Mouse (Mus musculus) limb, embryonic 13.5 days (tissue): ENCODE results near the gene Frmd8. TPM values are rescaled to one million over a fixed set of nuclear protein-coding genes. Genes with fewer than 3 reads are reported as not detected.

Source experiments
- ATAC-seq: fragments of 200-750 bp; cut with Nextera tagmentation; 2 replicates; pipeline ENCODE4 v1.8.0; 2017; ENCODE audit warnings: low read depth, moderate number of reproducible peaks, moderate TSS enrichment; ENCODE audit not compliant: low FRiP score
- H3K27ac ChIP-seq: fragments of 300-500 bp; sonication (generic); 2 replicates; pipeline ENCODE4 v1.5.1; 2015; ENCODE audit warnings: inconsistent platforms, mild to moderate bottlenecking, moderate library complexity
- H3K27me3 ChIP-seq: fragments of 300-500 bp; sonication (generic); 2 replicates; pipeline ENCODE4 v1.6.1; 2015; ENCODE audit warnings: mild to moderate bottlenecking, inconsistent platforms
- H3K36me3 ChIP-seq: fragments of 300-500 bp; sonication (generic); 2 replicates; pipeline ENCODE4 v1.6.1; 2015; ENCODE audit warnings: inconsistent platforms, mild to moderate bottlenecking, moderate library complexity
- H3K4me1 ChIP-seq: fragments of 300-500 bp; sonication (generic); 2 replicates; pipeline ENCODE4 v1.6.1; 2015; ENCODE audit warnings: inconsistent platforms
- H3K4me2 ChIP-seq: fragments of 300-500 bp; sonication (generic); replicated peaks from 2 replicates; pipeline ENCODE4 v1.6.1; 2015; ENCODE audit warnings: inconsistent platforms, mild to moderate bottlenecking, moderate library complexity
- H3K4me3 ChIP-seq: fragments of 300-500 bp; sonication (generic); 2 replicates; pipeline ENCODE4 v1.5.1; 2015; ENCODE audit warnings: moderate library complexity, mild to moderate bottlenecking, inconsistent platforms
- H3K9ac ChIP-seq: fragments of 300-500 bp; sonication (generic); 2 replicates; pipeline ENCODE4 v1.6.1; 2015; ENCODE audit warnings: mild to moderate bottlenecking, inconsistent platforms
- H3K9me3 ChIP-seq: fragments of 300-500 bp; sonication (generic); 2 replicates; pipeline ENCODE4 v1.6.1; 2016; ENCODE audit warnings: inconsistent platforms
- WGBS: fragments of 180-500 bp; shearing (Covaris S2); methylation state at CpG from one replicate; pipeline ENCODE4 v1.1.7; 2015; 5-methylcytosine and 5-hydroxymethylcytosine counted together
- polyA plus RNA-seq: library from polyadenylated mRNA; unstranded; fragments of >200 nt; fragmentation: Nextera tagmentation; extraction: Ambion mirVana; gene quantifications from 2 replicates; pipeline ENCODE4 v1.2.1, GENCODE M21; 2015

Gene Frmd8
- polyA plus RNA-seq, 1 experiment from 2014 or later: 32.2 TPM

DNA sequence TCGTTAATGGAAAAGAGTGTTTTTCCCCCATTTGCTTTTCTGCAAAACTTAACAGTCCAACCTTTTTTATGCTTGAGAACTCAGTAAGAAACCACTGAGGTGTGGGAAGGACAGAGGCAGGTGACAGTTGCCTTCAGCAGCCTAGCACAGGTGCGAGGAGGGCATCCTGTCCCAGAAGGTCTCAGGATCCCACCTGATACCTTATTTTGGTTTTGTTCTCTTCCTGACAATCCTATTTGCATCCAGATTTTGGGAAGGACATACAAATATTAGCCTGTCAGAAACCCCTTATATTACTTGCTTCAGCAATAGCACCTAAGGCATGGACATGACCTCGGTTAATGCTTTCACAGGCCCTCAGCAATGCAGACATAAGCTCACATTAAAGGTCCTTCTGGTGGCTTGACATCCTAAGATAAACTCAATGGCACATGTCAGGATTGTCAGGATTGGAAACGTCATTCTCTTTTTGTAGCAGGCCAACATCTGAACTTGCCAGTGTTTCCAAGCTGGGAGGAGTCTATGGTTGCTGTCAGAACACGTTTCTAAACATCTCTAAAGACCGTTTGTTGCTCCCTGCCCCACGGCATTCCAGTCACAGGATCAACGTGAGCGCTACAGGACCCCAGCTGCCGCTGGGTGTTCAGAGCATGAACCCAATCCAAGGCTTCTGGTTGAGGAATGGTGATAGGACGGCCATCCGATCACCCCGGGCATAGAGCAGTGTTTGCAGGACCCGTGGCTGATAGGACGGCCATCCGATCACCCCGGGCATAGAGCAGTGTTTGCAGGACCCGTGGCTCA, 34.8 kb downstream of the Frmd8 start:
- no peak overlapping the region for H3K4me2 ChIP-seq

DNA sequence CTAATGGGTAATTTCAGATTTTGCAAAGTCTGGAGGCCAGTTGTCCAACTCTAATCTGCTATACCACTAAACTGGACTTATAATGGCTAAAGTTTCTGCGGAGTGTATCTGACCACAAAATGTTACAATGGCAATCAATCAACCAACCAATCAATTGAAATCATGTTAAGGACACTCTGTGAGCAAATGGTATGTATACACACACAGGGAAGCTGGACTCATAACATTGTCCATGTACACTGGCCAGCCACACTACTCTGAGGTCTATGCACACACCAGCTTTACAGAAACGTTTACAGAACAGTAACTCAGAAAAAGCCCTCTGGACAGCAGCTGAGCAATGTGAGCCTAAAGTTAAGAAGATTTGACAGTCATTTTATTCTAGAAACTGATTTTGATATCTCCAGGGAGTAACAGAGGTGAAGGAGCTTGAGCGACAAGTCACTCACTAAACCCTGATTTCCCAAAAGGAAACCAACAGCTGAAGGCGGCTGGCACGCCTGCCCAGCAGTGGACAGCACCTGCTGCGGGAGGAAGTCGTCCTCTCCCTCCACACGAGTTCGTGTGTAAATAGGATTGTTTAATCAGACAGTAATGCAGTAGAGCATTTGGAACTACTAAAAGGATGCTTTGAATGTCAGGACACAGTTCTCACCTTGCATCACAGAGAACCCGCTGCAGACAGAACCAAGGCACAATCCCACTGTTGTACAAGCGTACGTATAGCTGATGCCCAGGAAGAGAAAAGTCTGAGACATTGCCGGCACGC, 35.6 kb downstream of the Frmd8 start:
- H3K27ac ChIP-seq: no peak overlapping the region
- WGBS: 75% methylated on average over 14 of the region's 14 CpGs

More for the DNA sequence above, 34.8 kb downstream of the Frmd8 start:
- Histone ChIP-seq H3K36me3 (no peaks in the 10 kb centered on the region), H3K4me3 (no peak overlapping the region), H3K9me3 (no peaks in the 10 kb centered on the region), H3K27me3 (no peaks in the 10 kb centered on the region), H3K4me1 (peaks cover 52% of the 10 kb centered on the region), H3K9ac (no peak overlapping the region), H3K27ac (no peak overlapping the region)
- ATAC-seq: no peak
- 73% methylated on average over 18 of the region's 18 CpGs for WGBS

DNA sequence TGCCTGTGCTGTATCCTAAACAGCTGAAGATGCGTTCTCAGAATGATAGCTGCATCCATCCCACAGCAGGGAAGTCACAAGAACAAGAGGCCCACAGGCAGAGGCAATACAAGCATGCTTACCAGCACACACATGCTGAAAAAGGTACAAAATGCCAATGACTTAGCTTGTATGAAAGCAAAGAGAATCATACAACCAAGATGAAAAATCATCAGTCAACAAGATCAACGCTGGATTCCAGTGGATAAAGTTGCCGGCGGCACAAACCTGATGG, 36.2 kb downstream of the Frmd8 start:
- H3K27me3 ChIP-seq: no peaks in the 10 kb centered on the region
- WGBS: 88% methylated on average over 4 of the region's 4 CpGs

More for the DNA sequence above, 35.6 kb downstream of the Frmd8 start:
- H3K9me3 ChIP-seq: no peaks in the 10 kb centered on the region
- no peak overlapping the region for H3K4me2 ChIP-seq
- H3K4me3 ChIP-seq: no peak overlapping the region
- no peak for ATAC-seq
- peaks cover 44% of the 10 kb centered on the region for H3K4me1 ChIP-seq
- no peaks in the 10 kb centered on the region for H3K36me3 ChIP-seq
- no peak overlapping the region for H3K9ac ChIP-seq
- H3K27me3 ChIP-seq: no peaks in the 10 kb centered on the region

DNA sequence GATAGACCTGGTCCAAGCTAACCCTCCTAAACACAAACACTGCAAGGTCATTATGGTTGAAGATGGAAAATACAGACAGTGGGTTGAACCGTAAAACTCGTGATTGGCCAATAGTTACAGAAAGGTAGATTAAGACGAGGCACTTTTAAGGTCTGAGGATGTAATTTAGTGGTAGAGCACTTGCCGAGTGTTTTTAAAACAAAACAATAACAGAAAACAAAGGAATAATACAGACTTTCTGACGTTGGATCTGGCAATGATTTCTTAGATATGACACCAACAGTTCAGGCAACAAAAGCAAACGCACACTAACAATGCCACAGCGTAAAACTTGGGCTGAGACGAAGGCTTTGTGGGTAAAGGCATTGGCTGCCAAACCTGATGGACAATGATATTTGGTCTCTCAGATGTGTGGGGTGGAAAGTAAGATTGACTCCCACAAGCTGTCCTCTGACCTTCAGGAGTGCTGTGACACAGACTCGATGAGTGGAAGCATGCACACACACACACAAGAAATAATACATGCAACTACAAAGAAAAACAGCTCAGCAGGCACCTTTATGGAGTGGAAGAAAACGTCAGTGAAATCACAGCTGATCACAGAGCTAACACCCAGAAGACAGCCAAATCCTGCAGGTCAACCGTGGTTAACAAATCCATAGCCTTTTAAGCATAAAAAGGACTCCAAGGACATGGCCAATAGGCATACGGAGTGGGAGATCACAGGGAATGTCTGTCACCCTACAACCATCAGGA, 36.8 kb downstream of the Frmd8 start:
- H3K9ac ChIP-seq: no peak overlapping the region
- no peaks in the 10 kb centered on the region for H3K9me3 ChIP-seq
- no peak overlapping the region for H3K4me2 ChIP-seq
- H3K27me3 ChIP-seq: no peaks in the 10 kb centered on the region
- no peak overlapping the region for H3K27ac ChIP-seq
- H3K4me3 ChIP-seq: no peak overlapping the region
- no peak for ATAC-seq
- WGBS: 82% methylated on average over 12 of the region's 12 CpGs
- H3K36me3 ChIP-seq: no peaks in the 10 kb centered on the region
- H3K4me1 ChIP-seq: peaks cover 32% of the 10 kb centered on the region

More for the DNA sequence above, 36.2 kb downstream of the Frmd8 start:
- no peak overlapping the region for H3K4me2 ChIP-seq
- no peak overlapping the region for H3K27ac ChIP-seq
- no peak for ATAC-seq
- H3K36me3 ChIP-seq: no peaks in the 10 kb centered on the region
- H3K9ac ChIP-seq: no peak overlapping the region
- H3K9me3 ChIP-seq: no peaks in the 10 kb centered on the region
- no peak overlapping the region for H3K4me3 ChIP-seq
- H3K4me1 ChIP-seq: peaks cover 37% of the 10 kb centered on the region

DNA sequence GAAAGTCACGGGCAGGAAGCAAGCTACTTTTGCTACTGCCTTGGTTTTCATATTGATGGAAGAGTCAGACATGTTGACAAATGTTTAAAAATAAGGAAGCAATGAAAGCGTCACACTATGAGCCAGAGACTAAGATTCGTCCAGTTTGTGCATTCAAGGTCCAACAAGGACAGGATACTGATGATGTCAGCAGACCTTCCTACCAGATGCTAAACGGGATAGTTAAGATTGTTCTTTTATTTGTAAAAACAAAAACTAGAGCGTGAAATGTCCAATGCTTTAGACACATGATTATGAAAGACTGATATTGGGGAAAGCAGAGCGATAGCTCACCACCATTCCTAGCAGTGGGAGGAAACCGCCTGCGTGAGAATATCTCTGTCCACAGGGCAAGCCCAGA, 37.5 kb downstream of the Frmd8 start:
- Histone ChIP-seq H3K9ac (no peak overlapping the region), H3K4me3 (no peak overlapping the region), H3K4me1 (peaks cover 25% of the 10 kb centered on the region), H3K9me3 (no peaks in the 10 kb centered on the region), H3K27me3 (no peaks in the 10 kb centered on the region), H3K36me3 (no peaks in the 10 kb centered on the region), H3K27ac (no peak overlapping the region), H3K4me2 (no peak overlapping the region)
- 84% methylated on average over 8 of the region's 8 CpGs for WGBS
- ATAC-seq: no peak

DNA sequence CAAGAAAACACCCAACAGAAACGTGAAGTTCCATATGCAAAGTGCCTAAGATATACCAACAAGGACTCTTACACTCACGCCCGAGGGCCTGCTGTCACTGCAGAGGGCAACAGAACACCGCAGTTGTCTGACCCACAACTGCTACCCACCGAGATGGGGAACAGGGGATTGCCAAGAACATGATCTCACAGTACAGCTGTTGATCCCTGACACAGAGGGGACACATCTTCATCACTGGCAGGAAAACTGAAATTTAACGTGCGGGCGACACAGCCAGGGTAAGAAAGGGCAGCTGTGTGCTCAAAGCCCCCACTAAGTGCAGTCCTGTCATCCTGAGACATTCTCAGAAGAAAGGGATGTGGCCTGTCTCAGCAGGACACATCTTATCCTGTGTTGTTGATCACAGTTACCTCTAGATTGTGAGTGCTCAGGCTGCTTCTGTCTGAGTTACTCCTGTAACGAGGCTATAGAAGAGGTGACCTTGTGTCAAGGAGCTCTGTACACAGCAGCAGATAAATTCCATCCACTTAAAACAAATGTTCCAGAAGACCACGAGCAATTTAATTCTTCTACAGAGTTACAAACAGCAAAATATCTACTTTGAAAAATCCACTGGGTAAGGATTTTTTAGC, 38.0 kb downstream of the Frmd8 start:
- H3K9ac ChIP-seq: no peak overlapping the region
- H3K4me1 ChIP-seq: peaks cover 19% of the 10 kb centered on the region
- no peak overlapping the region for H3K4me2 ChIP-seq
- WGBS: 72% methylated on average over 10 of the region's 10 CpGs
- H3K9me3 ChIP-seq: no peaks in the 10 kb centered on the region
- no peak overlapping the region for H3K27ac ChIP-seq
- no peaks in the 10 kb centered on the region for H3K36me3 ChIP-seq
- no peak overlapping the region for H3K4me3 ChIP-seq
- H3K27me3 ChIP-seq: no peaks in the 10 kb centered on the region
- no peak for ATAC-seq

DNA sequence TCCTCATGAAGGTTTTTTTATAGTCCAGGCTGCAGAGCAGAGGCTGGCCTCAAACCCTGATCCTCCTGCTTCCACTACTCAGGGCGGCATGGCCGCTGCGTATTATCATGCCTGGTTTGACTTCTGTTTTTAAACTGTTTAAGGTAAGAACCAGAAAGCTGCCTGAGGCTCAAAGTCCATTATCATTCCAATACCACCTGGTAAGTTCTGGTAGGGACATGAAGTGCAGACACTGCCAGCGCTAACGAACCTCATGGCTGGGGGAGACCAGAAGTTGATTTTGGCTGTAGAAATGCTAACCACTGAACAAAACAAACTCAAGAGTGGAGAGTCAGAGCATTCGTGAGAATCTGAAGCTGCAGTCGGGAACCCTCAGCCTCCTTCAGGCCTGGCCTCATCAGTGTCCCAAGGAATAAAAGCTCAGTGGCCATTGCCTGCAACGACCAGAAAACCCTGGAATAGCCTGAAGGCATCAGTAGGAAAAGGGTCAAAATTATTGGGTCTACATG, 39.1 kb downstream of the Frmd8 start:
- ATAC-seq: no peak
- Histone ChIP-seq H3K4me3 (no peak overlapping the region), H3K36me3 (no peaks in the 10 kb centered on the region), H3K27me3 (no peaks in the 10 kb centered on the region), H3K27ac (no peak overlapping the region), H3K4me2 (no peak overlapping the region), H3K4me1 (peaks cover 10% of the 10 kb centered on the region), H3K9ac (no peak overlapping the region), H3K9me3 (no peaks in the 10 kb centered on the region)
- WGBS: 64% methylated on average over 8 of the region's 8 CpGs

DNA sequence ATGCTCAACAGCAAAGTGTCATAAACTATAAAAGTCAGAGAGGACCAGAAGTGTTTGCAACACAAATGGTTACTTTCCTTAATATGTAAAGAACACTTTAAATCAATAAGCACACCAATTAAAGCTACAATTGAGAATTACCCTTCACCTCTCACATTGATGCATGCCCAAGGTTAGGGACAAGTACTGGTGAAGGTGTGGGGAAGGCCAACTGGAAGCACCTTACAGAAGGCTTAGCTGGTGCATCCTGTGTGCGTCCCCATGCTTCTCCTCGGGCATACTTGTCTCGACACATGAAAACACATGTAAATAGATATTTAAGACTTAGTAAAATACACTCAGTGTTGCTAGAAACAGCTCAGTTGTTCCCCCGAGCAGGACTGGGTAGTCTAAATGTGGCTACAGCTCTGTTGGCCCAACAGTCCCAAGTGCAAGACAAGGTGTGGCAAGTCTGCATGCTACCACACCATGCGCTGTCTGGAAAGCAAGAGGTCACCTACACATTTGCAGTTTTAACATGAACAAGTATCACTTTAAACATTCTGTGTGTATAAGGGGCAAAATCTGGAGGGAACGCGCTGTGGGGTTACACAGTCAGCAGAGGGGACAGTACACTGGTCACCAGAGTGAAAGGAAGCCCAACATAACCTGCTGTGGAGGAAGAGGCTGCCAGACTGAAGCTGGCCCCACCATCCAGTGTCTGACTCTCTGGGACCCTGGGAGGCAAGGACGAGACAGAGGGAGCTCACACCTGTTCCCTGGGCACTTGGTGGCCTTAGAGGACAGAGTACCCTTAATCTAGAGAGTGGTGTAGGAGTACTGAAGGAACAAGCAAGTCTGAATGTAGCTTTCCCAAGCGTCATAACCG, 39.8 kb downstream of the Frmd8 start:
- 81% methylated on average over 10 of the region's 10 CpGs for WGBS
- Histone ChIP-seq H3K27me3 (no peaks in the 10 kb centered on the region), H3K4me2 (no peak overlapping the region), H3K9me3 (no peaks in the 10 kb centered on the region), H3K4me1 (peaks cover 8% of the 10 kb centered on the region), H3K27ac (no peak overlapping the region), H3K4me3 (no peak overlapping the region), H3K9ac (no peak overlapping the region), H3K36me3 (no peaks in the 10 kb centered on the region)
- ATAC-seq: no peak

DNA sequence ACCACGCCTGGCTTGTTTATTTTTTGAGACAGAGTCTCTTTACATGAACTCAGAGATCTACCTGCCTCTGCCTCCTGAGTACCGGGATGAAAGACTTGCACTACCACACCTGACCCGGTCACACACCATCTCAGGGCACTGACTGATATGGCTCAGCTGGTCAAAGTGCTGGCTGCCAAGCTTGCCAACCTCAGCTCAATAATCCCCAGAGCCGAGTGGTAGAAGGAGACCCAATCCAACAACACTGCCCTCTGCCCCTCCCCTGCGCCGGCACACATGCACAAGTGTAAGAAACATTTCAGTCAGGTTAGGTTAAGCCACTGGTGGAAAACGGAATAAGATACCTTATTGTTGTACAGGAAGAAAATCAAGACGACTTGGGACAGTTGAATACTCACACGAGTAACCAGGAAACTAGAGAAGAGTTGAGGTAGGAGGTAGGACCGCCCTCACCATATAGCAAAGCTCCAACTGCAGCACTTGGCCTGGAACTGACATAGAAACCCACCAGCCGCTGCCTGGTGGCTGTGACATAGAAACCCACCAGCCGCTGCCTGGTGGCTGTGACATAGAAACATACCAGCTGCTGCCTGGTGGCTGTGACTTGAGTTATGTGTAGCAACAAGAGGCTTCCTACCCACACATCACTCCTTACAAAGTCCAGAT, 40.7 kb downstream of the Frmd8 start:
- 86% methylated on average over 12 of the region's 12 CpGs for WGBS

DNA sequence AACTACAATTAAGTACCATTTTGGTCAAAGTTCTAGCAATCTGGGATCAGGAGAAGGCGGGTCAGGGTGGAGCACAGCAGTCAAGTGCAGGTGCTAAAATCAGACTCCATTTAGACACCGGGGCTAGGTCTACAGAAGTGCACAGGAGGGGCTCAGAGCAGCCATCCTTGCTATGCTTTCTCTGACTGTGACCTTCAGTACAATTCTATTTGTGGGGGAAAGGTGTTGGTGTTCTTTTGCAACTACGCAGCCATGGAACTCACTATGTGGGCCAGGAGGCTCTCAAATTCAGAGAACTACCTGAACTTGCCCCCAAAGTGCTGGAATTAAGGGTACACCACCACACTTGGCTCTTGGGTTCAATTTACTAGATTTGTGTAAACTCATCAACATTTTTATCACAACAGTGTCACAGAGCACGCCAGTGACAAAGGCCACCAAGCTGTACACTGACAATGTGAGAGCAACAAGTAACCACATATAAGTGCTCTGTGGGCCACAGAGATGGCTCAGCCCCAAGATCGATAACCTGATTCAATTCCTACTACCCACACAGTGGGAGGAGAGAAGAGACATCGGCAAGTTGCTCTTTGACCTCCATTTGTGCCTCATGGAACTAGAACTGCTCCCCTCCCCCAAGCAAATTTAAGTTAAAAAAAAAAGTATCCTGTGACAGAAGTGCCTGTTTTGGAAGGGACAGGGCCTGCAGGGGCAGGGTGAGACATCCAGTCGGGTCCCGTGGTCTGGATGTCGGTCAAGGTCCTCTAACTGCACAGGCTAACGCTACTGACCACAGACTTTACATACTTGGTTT, 41.6 kb downstream of the Frmd8 start:
- Histone ChIP-seq H3K9ac (no peak overlapping the region), H3K4me3 (no peak overlapping the region), H3K4me1 (no peaks in the 10 kb centered on the region), H3K9me3 (no peaks in the 10 kb centered on the region), H3K36me3 (peaks cover under 1% of the 10 kb centered on the region; the same call in 1 of the 2 replicates), H3K27me3 (no peaks in the 10 kb centered on the region), H3K27ac (no peak overlapping the region), H3K4me2 (no peak overlapping the region)
- 92% methylated on average over 10 of the region's 10 CpGs for WGBS
- no peak for ATAC-seq

More for the DNA sequence above, 40.7 kb downstream of the Frmd8 start:
- Histone ChIP-seq H3K9ac (no peak overlapping the region), H3K4me3 (no peak overlapping the region), H3K27me3 (no peaks in the 10 kb centered on the region), H3K4me1 (0 out of 2 replicates have a peak, but pooled peaks cover under 1% of the 10 kb centered on the region), H3K36me3 (no peaks in the 10 kb centered on the region), H3K9me3 (no peaks in the 10 kb centered on the region), H3K4me2 (no peak overlapping the region), H3K27ac (no peak overlapping the region)
- ATAC-seq: no peak
